Mouse (Mus musculus) midbrain, embryonic 11.5 days (tissue): ENCODE measurements around the gene Ablim1. TPM values are rescaled to one million over a fixed set of nuclear protein-coding genes. Genes with fewer than 3 reads are reported as not detected.

ENCODE experiments used
- ATAC-seq: fragments of 200-750 bp; cut with Nextera tagmentation; 2 replicates; pipeline ENCODE4 v1.8.0; 2017; ENCODE audit warnings: moderate TSS enrichment, moderate library complexity; ENCODE audit not compliant: low FRiP score
- DNase-seq: peaks from one replicate; pipeline ENCODE4 v3.0.0; 2015; ENCODE audit warnings: low spot score; ENCODE audit errors: missing footprints
- H3K27ac ChIP-seq: fragments of 300-500 bp; sonication (generic); 2 replicates; pipeline ENCODE4 v1.5.1; 2014; ENCODE audit warnings: low read depth, low read length
- H3K27me3 ChIP-seq: fragments of 300-500 bp; sonication (generic); 2 replicates; pipeline ENCODE4 v1.6.1; 2014; ENCODE audit warnings: mild to moderate bottlenecking, low read length, moderate library complexity, mixed read lengths; ENCODE audit not compliant: control insufficient read depth, insufficient read depth
- H3K36me3 ChIP-seq: fragments of 300-500 bp; sonication (generic); 2 replicates; pipeline ENCODE4 v1.6.1; 2014; ENCODE audit warnings: mild to moderate bottlenecking, low read length, moderate library complexity, mixed read lengths; ENCODE audit not compliant: control insufficient read depth, insufficient read depth
- H3K4me1 ChIP-seq: fragments of 300-500 bp; sonication (generic); 2 replicates; pipeline ENCODE4 v1.6.1; 2014; ENCODE audit warnings: low read length; ENCODE audit not compliant: control insufficient read depth, insufficient read depth
- H3K4me2 ChIP-seq: fragments of 300-500 bp; sonication (generic); 2 replicates; pipeline ENCODE4 v1.6.1; 2014; ENCODE audit warnings: mild to moderate bottlenecking, moderate library complexity
- H3K4me3 ChIP-seq: fragments of 300-500 bp; sonication (generic); 2 replicates; pipeline ENCODE4 v1.5.1; 2014; ENCODE audit warnings: low read depth, low read length
- H3K9ac ChIP-seq: fragments of 300-500 bp; sonication (generic); 2 replicates; pipeline ENCODE4 v1.6.1; 2014; ENCODE audit warnings: low read length
- H3K9me3 ChIP-seq: fragments of 300-500 bp; sonication (generic); 2 replicates; pipeline ENCODE4 v1.6.1; 2016; ENCODE audit warnings: low read length; ENCODE audit not compliant: control insufficient read depth
- whole genome bisulfite sequencing: fragments of 180-500 bp; shearing (Covaris S2); extraction: QIAGEN DNeasy Blood & Tissue Kit; methylation state at CpG from one replicate; pipeline ENCODE4 v1.1.7; 2014; 5-methylcytosine and 5-hydroxymethylcytosine counted together
- polyA plus RNA-seq: library from polyadenylated mRNA; unstranded; fragments of >200 nt; fragmentation: Nextera tagmentation; extraction: Ambion mirVana; gene quantifications from 2 replicates; pipeline ENCODE4 v1.2.1, GENCODE M21; 2014

The Ablim1 gene
- polyA plus RNA-seq, 1 experiment from 2014 or later: 18.3 TPM

DNA sequence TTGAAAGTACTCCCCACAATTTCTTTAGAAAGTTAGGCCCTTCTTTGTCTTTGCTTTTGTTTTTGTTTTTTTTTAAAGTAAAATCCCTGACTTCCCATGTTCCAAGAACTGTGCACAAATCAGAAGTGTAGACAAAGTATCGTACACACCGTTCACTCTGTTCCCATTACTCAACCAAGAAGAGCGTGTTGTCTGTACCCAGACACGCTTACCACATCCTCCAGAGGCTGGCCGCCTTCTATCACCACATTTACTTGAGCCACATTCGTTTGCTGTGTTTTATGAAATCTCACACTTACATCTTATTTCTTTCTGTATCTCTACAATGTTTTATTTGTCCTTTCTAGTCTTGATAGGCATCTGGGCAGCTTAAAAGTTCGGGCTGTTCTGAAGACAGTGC lies 219.4 kb downstream of the Ablim1 start:
- no peak for ATAC-seq
- DNase-seq: no peak
- 88% methylated on average over 7 of the region's 7 CpGs for WGBS

DNA sequence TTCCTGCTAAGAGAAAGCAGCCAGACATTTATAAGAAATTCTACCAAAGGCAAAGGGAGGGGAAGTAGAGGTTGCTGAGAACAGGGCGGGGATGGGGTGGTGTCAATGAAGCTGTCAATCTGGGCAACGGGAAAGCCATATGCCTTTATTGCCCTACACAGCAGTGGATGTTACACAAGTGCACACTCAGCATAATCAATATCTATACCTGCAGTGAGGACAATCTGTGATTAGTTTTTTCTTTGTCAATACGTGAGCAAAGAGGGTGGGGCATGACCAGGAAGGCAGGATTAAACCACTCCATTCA lies 221.1 kb downstream of the Ablim1 start:
- no peaks in the 10 kb centered on the region for H3K36me3 ChIP-seq
- no peak overlapping the region for H3K4me2 ChIP-seq
- no peaks in the 10 kb centered on the region for H3K27me3 ChIP-seq
- H3K9ac ChIP-seq: no peak overlapping the region
- no peak overlapping the region for H3K4me3 ChIP-seq
- H3K27ac ChIP-seq: no peak overlapping the region
- H3K9me3 ChIP-seq: no peaks in the 10 kb centered on the region
- 76% methylated on average over 3 of the region's 3 CpGs for WGBS
- H3K4me1 ChIP-seq: no peaks in the 10 kb centered on the region; the same call in 1 of the 2 replicates
- no peak for DNase-seq
- no peak for ATAC-seq

More for the DNA sequence above, 219.4 kb downstream of the Ablim1 start:
- H3K27me3 ChIP-seq: no peaks in the 10 kb centered on the region
- H3K9ac ChIP-seq: no peak overlapping the region
- no peaks in the 10 kb centered on the region for H3K36me3 ChIP-seq
- H3K4me3 ChIP-seq: no peak overlapping the region
- no peaks in the 10 kb centered on the region; the same call in 1 of the 2 replicates for H3K4me1 ChIP-seq
- H3K9me3 ChIP-seq: no peaks in the 10 kb centered on the region
- no peak overlapping the region for H3K27ac ChIP-seq
- no peak overlapping the region for H3K4me2 ChIP-seq

DNA sequence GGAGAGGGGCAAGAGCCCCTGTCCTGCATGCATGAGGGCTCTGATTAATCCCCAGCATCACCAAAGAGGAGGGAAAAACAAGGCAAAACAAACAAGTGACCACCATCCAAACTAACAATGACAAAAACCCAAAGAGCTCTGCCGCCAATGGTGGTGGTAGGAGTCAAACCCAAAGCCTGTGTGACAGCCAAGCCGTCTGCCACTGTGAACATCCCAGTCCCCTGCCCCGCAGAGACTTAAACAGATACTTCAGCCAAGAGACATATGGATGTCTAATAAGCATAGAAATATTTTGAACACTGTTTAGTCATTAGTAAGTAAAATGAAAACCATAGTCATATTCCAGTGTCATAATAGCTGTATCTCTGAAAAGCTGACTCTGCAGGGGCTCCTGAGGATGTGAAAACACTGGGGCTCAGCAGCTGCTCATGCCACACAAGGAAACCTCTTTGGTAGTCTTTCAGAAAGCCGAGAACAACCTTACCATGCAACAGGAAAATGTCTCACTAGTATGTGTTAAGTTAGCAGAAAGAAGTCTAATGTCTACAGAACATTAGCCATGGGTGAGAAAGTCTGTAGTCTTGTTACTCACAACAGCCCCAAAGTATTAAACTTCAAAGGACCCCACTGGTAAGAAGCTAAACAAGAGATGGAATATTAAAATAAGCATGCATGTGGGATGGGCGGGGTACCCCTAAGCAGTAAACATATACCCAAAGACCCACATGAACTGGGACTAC lies 221.6 kb downstream of the Ablim1 start:
- Histone ChIP-seq H3K36me3 (no peaks in the 10 kb centered on the region), H3K9ac (no peak overlapping the region), H3K4me3 (no peak overlapping the region), H3K4me2 (no peak overlapping the region), H3K9me3 (no peaks in the 10 kb centered on the region), H3K4me1 (no peaks in the 10 kb centered on the region; the same call in 1 of the 2 replicates), H3K27ac (no peak overlapping the region), H3K27me3 (no peaks in the 10 kb centered on the region)
- DNase-seq: no peak
- no peak for ATAC-seq
- 84% methylated on average over 5 of the region's 5 CpGs for WGBS

DNA sequence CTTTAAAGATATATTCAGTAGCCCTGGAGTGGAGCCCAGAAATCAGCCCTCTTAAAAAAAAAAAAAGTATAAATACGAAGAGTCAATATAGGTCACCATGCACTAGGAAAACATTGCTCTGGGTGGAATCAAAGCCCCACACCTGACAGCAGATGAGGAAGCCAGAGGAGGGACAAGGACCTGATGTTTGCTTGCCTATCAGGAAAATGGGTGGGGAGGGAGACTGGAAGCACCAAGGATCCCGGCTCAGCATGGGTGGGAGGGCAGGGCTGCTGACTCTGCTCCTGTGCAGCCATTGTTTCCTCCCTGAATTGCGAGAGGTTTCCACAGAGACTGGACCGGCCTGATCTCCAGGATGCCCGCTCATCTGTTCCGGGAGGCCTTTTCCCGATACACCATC lies 223.4 kb downstream of the Ablim1 start:
- no peaks in the 10 kb centered on the region for H3K36me3 ChIP-seq
- H3K27ac ChIP-seq: no peak overlapping the region
- 65% methylated on average over 7 of the region's 7 CpGs for WGBS
- no peak overlapping the region for H3K4me3 ChIP-seq
- ATAC-seq (no peak), DNase-seq (no peak)
- no peaks in the 10 kb centered on the region for H3K9me3 ChIP-seq
- H3K9ac ChIP-seq: no peak overlapping the region
- no peak overlapping the region for H3K4me2 ChIP-seq
- no peaks in the 10 kb centered on the region for H3K27me3 ChIP-seq
- no peaks in the 10 kb centered on the region; the same call in 1 of the 2 replicates for H3K4me1 ChIP-seq

DNA sequence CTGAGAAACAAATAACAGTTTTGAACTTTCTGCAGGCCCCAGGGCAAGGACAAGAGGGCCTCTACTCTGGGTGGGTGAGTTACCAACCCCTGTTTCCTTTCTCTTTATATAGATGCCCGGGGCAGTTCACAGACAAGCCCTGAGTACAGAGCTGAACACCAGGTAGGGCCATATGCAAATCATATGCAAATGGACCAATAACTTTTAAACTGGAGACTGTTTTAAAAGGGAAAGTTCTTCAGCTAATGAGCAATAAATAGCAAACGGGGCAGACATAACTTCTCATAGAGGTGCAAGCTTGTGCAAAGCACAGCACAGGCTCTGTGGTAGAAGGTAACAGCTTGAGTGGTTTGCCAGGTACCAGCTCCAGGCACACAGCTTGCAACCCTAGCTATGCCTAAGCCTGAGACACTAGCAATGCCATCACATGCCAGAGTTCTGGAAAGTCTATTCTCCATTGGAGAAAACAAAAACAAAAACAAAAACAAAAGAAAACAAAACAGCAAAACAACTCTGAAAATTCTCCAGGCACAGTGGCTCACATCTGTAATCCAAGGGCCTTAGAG lies 225.8 kb downstream of the Ablim1 start:
- Histone ChIP-seq H3K27me3 (no peaks in the 10 kb centered on the region), H3K4me3 (no peak overlapping the region), H3K4me1 (no peaks in the 10 kb centered on the region; the same call in 1 of the 2 replicates), H3K9me3 (no peaks in the 10 kb centered on the region), H3K4me2 (no peak overlapping the region), H3K9ac (no peak overlapping the region), H3K36me3 (no peaks in the 10 kb centered on the region), H3K27ac (no peak overlapping the region)
- no peak for DNase-seq
- ATAC-seq: no peak
- WGBS: 75% methylated on average over 2 of the region's 2 CpGs

DNA sequence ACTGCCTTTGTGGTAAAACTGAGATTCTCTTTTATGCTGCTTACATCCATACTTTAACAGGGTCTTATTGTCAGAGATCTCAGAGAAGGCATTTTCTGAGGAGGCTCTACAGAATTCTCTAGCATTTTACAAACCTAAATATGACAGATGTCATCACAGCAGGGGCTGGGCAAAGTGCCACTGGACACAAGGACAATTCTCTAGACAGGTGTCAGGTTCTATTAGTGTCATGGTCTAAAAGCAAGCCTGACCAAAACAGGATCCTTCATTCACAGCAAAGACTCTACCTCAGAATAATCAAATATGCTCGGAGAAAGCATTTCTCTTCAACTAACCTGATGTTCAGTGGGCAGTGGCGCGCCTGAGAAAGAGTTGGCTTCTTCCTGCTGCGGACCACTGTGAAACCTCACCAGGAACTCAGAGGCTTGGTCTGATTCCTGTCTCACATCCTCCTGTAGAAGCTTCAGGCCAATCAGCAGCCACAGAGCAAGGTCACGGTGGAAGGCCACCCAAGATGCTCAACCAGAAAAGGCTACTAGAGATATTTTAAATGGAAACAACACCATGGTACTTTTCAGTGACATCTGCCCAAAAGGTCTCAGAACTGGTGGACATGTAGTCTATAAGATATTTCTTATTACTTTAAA lies 230.1 kb downstream of the Ablim1 start:
- Histone ChIP-seq H3K9ac (no peak overlapping the region), H3K9me3 (no peaks in the 10 kb centered on the region), H3K27me3 (no peaks in the 10 kb centered on the region), H3K4me3 (no peak overlapping the region), H3K36me3 (no peaks in the 10 kb centered on the region), H3K4me1 (no peaks in the 10 kb centered on the region), H3K4me2 (no peak overlapping the region), H3K27ac (no peak overlapping the region)
- DNase-seq: no peak
- WGBS: 89% methylated on average over 5 of the region's 5 CpGs
- ATAC-seq: no peak

DNA sequence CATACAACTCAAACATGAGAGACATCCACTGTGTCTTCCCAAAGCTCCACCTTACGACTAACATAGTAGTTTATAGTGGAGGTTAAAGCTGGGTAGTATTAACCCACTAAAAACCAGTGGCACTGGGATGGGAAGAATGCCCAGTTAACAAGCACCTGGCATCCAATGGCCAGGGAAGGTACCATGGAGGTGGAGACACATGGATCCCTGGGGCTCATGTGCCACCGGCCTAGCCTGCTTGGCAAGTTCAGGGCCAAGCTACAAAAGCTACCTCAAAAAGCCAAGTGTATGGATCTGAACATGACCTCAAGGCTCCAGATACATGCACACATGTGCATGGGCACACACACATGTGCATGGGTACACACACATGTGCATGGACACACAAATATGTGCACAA lies 230.8 kb downstream of the Ablim1 start:
- no peaks in the 10 kb centered on the region for H3K9me3 ChIP-seq
- H3K27ac ChIP-seq: no peak overlapping the region
- H3K27me3 ChIP-seq: no peaks in the 10 kb centered on the region
- H3K4me1 ChIP-seq: peaks cover 3% of the 10 kb centered on the region; the same call in 1 of the 2 replicates
- H3K4me3 ChIP-seq: no peak overlapping the region
- H3K36me3 ChIP-seq: no peaks in the 10 kb centered on the region
- WGBS: 90% methylated on average over 2 of the region's 2 CpGs
- ATAC-seq (no peak), DNase-seq (no peak)
- no peak overlapping the region for H3K4me2 ChIP-seq
- no peak overlapping the region for H3K9ac ChIP-seq

DNA sequence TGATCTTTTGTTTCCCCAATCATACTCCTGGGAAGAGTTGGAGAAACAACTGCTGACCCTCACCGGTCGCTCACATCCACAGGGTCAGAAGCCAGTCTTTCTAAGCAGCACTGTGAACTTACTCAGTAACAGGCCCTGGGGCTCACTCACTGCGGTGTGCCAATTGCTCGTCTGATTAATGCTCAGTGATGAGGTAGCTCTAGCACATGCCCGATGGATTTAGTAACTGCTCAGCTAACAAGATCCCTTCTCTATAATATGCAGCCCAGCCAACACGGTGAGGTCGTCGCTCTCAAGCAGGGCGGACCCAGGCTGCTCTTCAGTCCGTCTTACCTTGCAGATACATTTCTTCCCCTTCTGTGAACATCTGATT lies 231.6 kb downstream of the Ablim1 start:
- ATAC-seq (no peak), DNase-seq (no peak)
- H3K27me3 ChIP-seq: no peaks in the 10 kb centered on the region
- WGBS: 76% methylated on average over 10 of the region's 10 CpGs
- no peak overlapping the region for H3K9ac ChIP-seq
- H3K4me2 ChIP-seq: no peak overlapping the region
- H3K27ac ChIP-seq: no peak overlapping the region; the same call in 1 of the 2 replicates
- no peak overlapping the region for H3K4me3 ChIP-seq
- H3K4me1 ChIP-seq: peaks cover 9% of the 10 kb centered on the region
- no peaks in the 10 kb centered on the region for H3K36me3 ChIP-seq
- no peaks in the 10 kb centered on the region for H3K9me3 ChIP-seq

DNA sequence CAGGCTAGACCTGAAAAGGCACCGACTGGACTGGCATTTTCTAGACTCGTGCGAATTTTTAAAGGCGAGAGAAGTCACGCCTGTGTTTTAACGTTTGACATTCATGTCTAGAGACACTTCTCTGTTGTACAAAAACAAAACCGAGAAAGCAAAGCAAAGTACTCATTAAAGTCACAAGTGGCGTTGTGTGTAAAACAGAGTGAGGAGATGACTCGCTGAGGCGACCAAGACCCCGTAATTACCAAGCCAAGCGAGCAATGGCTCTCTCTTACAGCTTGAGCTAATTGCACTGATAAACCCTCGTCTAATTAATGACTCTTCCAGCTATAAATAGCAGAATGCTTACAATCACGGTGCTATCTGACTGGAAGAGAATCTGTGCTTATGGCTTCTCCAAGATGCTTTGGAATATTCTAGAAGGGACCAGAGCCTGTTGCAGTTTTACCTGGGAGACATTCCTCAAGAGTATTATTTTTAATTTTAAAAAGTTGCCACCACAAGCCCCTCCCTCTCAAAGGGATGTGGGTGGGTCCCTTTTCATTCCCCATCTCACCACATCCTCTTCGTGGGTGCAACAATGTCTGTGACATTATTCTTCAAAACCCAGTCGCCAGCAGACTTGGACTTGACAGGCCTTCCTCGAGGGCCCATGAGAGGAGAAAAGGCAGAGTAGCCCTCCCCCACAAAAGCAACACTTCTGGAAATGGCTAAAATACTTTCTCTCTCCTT lies 232.1 kb downstream of the Ablim1 start:
- ATAC-seq (no peak), DNase-seq (no peak)
- H3K4me2 ChIP-seq: no peak overlapping the region
- WGBS: 86% methylated on average over 17 of the region's 17 CpGs
- H3K4me3 ChIP-seq: no peak overlapping the region
- no peaks in the 10 kb centered on the region for H3K27me3 ChIP-seq
- no peaks in the 10 kb centered on the region for H3K9me3 ChIP-seq
- no peak overlapping the region for H3K27ac ChIP-seq
- H3K36me3 ChIP-seq: no peaks in the 10 kb centered on the region
- H3K4me1 ChIP-seq: peaks cover 15% of the 10 kb centered on the region
- H3K9ac ChIP-seq: no peak overlapping the region
